Mouse (Mus musculus) left cerebral cortex, postnatal 14 days (tissue): ENCODE measurements around the gene Ccdc126. TPM values are rescaled to one million over a fixed set of nuclear protein-coding genes. Genes with fewer than 3 reads are reported as not detected.
"Not testable (repeated sequence)": the region's sequence is repeated elsewhere in the genome, so short reads cannot be mapped to it uniquely, and the experiment has no call there.

Experiments used
- DNase-seq, 2 experiments: peaks; one replicate each; pipeline ENCODE4 v3.0.0; 2021 to 2022; ENCODE audit warnings: low spot score in 2 of 2, mixed read lengths in 1 of 2
- intact Hi-C: fragments of 180-260 bp; cut with DNase I; formaldehyde crosslinking; loops from one replicate; pipeline ENCODE4 v1.15.1; 2025
- long read RNA-seq, 2 experiments: library from polyadenylated mRNA; stranded (forward); transcript quantifications; one replicate each; pipeline ENCODE4 v2.0.0; 2021
- total RNA-seq, 2 experiments: library from RNA; stranded (reverse); gene quantifications; 2 replicates each; pipeline ENCODE4 v1.2.3; 2021

Ccdc126 gene
- 1 to 10 TPM; 8.1 to 9.0 TPM for total RNA-seq
- long read RNA-seq, experiment 1, transcript Ccdc126-201 (3 exons, 2,351 nt) = major isoform, 23 of 24 reads
- long read RNA-seq, experiment 1, partial matches to known transcripts = 0 of 24 reads
- long read RNA-seq, experiment 1, other reads (novel, unspliced or antisense) = 1 of 24 reads
- long read RNA-seq, experiment 2, transcript Ccdc126-201 (3 exons, 2,351 nt) = major isoform, 21 of 23 reads
- long read RNA-seq, experiment 2, partial matches to known transcripts = 0 of 23 reads
- long read RNA-seq, experiment 2, other reads (novel, unspliced or antisense) = 2 of 23 reads

- DNase-seq = peak; percentile 98 to 99
- intact Hi-C loops = loop anchor here (2.0 kb wide), 2 partner anchors 48 to 78 kb away; no protein-coding TSS in a partner anchor
Measured at GRCm38 (mm10) chr6:49318966-49319594, at the start of gene Ccdc126. Gene Ccdc126 (plus strand): TSS chr6:49319274.

GRCm38 (mm10) chr6:49269923-49270322 is 49.2 kb upstream of the Ccdc126 start:
- intact Hi-C loops = loop anchor here (2.0 kb wide), 2 partner anchors 49 to 127 kb away; partner anchors contain the start of gene Ccdc126
- peak in 1 of 2 experiments; percentile 20 for DNase-seq

GRCm38 (mm10) chr6:49271815-49272214 is 47.3 kb upstream of the Ccdc126 start:
- intact Hi-C loops = loop anchor here (2.0 kb wide), 1 partner anchor 47 kb away; the partner anchor contains the start of gene Ccdc126
- DNase-seq = no peak

GRCm38 (mm10) chr6:49272863-49273262 is 46.2 kb upstream of the Ccdc126 start:
- intact Hi-C loops = no loop called here
- no peak for DNase-seq

- no peak for DNase-seq
- intact Hi-C loops = no loop called here
Measured at GRCm38 (mm10) chr6:49273934-49274333, 45.1 kb upstream of the Ccdc126 start.

- intact Hi-C loops = no loop called here
- no peak for DNase-seq
Measured at GRCm38 (mm10) chr6:49274416-49275091, 44.5 kb upstream of the Ccdc126 start.

GRCm38 (mm10) chr6:49275296-49275695 is 43.8 kb upstream of the Ccdc126 start:
- intact Hi-C loops = no loop called here
- DNase-seq = no peak

- intact Hi-C loops = no loop called here
- DNase-seq = no peak
Measured at GRCm38 (mm10) chr6:49280942-49281341, 38.1 kb upstream of the Ccdc126 start.

- no peak for DNase-seq
- intact Hi-C loops = no loop called here
Measured at GRCm38 (mm10) chr6:49282122-49282521, 37.0 kb upstream of the Ccdc126 start.

- intact Hi-C loops = no loop called here
- DNase-seq = no peak
Measured at GRCm38 (mm10) chr6:49298286-49298685, 20.8 kb upstream of the Ccdc126 start.

- DNase-seq, intact Hi-C loops: not testable (repeated sequence)
Measured at GRCm38 (mm10) chr6:49314821-49315220, 4.3 kb upstream of the Ccdc126 start.

- peak; percentile 34 to 56 for DNase-seq
- intact Hi-C loops = loop anchor here (2.0 kb wide), 2 partner anchors 49 to 77 kb away; no protein-coding TSS in a partner anchor
Measured at GRCm38 (mm10) chr6:49319595-49320315, 681 bp downstream of the Ccdc126 start.

GRCm38 (mm10) chr6:49321341-49321740 is 2.3 kb downstream of the Ccdc126 start:
- DNase-seq = no peak
- intact Hi-C loops = no loop called here

GRCm38 (mm10) chr6:49322056-49322455 is 3.0 kb downstream of the Ccdc126 start:
- intact Hi-C loops = no loop called here
- no peak for DNase-seq

- DNase-seq = no peak
- intact Hi-C loops = no loop called here
Measured at GRCm38 (mm10) chr6:49322986-49323385, 3.9 kb downstream of the Ccdc126 start.

GRCm38 (mm10) chr6:49324528-49324927 is 5.5 kb downstream of the Ccdc126 start:
- intact Hi-C loops = no loop called here
- no peak for DNase-seq

GRCm38 (mm10) chr6:49325294-49325693 is 6.2 kb downstream of the Ccdc126 start:
- DNase-seq = no peak
- intact Hi-C loops = no loop called here

GRCm38 (mm10) chr6:49326846-49327245 is 7.8 kb downstream of the Ccdc126 start:
- intact Hi-C loops = no loop called here
- no peak for DNase-seq

GRCm38 (mm10) chr6:49331369-49332059 is 12.4 kb downstream of the Ccdc126 start:
- intact Hi-C loops = no loop called here
- DNase-seq = no peak
